Comparison of ENCODE assay signal across 17 mouse cellular contexts in the genomic region with DNA sequence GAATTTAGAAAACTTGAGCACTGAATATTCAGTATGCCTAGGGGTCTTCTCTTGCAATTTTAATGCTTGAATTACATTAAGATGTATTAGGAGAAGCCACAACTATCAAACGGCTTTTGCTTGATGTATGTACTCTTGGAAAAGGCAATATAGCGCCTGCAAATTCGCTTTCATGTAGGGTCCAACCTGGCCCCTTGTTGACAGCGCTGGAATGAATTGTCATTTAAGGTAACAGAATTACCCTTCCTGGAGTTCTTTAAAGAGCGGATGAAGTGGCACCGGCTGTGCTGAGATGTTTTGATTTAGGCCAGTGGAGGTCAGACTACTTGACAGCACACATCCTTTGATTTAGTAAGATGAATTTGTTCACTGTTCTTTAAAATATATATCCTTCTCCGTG.
"Had no signal": no experiment of that assay in that cellular context is flagged by ENCODE, and none has a peak within 500 bp of the region (broad histone marks: within the 10 kb centered on the region; RNA-seq: fewer than 3 reads in every experiment).

No protein-coding gene starts in this region.

- H3K9me3 ChIP-seq: neural tube, embryonic 13.5 days; neural tube, embryonic 15.5 days had no signal

- H3K4me3 ChIP-seq: midbrain, embryonic 10.5 days; myocyte; neural tube, embryonic 13.5 days; neural tube, embryonic 15.5 days had no signal

- H3K27me3 ChIP-seq: neural tube, embryonic 13.5 days; neural tube, embryonic 15.5 days had no signal

- H3K9ac ChIP-seq: liver, embryonic 14.5 days; lung, embryonic 14.5 days; neural tube, embryonic 13.5 days; neural tube, embryonic 15.5 days had no signal

- H3K27ac ChIP-seq: liver, embryonic 14.5 days; midbrain, embryonic 10.5 days; neural tube, embryonic 13.5 days; neural tube, embryonic 15.5 days had no signal

- H3K4me1 ChIP-seq: neural tube, embryonic 15.5 days had no signal

- H3K36me3 ChIP-seq: neural tube, embryonic 13.5 days; neural tube, embryonic 15.5 days had no signal

- H3K4me2 ChIP-seq: lung, embryonic 14.5 days; neural tube, embryonic 15.5 days had no signal

- DNase-seq: lung, adult 18-20 months; lung, embryonic 14.5 days; lung, postnatal 10 days; lung, postnatal 4 days; retina, postnatal 1 day; right cerebral cortex, adult 18-20 months; right cerebral cortex, postnatal 25 days; right cerebral cortex, postnatal 4 days; spleen, adult 18-20 months; thymus, adult 18-20 months; thymus, postnatal 14 days; thymus, postnatal 36 days had no signal
